Mouse (Mus musculus): ENCODE results near the gene Elf3. TPM values are rescaled to one million over a fixed set of nuclear protein-coding genes. Genes with fewer than 3 reads are reported as not detected.

Gene Elf3
- total RNA-seq, 2 experiments from 2014 or later: not detected

Other genes starting within 250 kb of the Elf3 start
- gene Lgr6, start 153.3 kb downstream of the Elf3 start, total RNA-seq (2021): 1 to 10 TPM; 1.6 to 2.4 TPM
- gene Ptpn7, start 125.9 kb downstream of the Elf3 start, total RNA-seq (2021): under 1 TPM in 1 of 2 experiments, not detected in 1; 0.12 TPM
- gene Arl8a, start 111.7 kb downstream of the Elf3 start, total RNA-seq (2021): 100 to 1,000 TPM; 259 to 264 TPM
- 100 to 1,000 TPM; 226 to 229 TPM for gene Gpr37l1, start 90.9 kb downstream of the Elf3 start, total RNA-seq (2021)
- 10 to 100 TPM; 51.3 to 57.3 TPM for gene Rnpep, start 25.5 kb upstream of the Elf3 start, total RNA-seq (2021)
- 100 to 1,000 TPM; 151 to 176 TPM for gene Timm17a, start 55.2 kb upstream of the Elf3 start, total RNA-seq (2021)
- under 1 TPM; 0.56 to 0.64 TPM for gene Lmod1, start 66.2 kb upstream of the Elf3 start, total RNA-seq (2021)
- gene Shisa4, start 116.7 kb upstream of the Elf3 start, total RNA-seq (2021): 100 to 1,000 TPM; 137 to 140 TPM
- 100 to 1,000 TPM; 138 to 148 TPM for gene Ipo9, start 171.9 kb upstream of the Elf3 start, total RNA-seq (2021)